Mouse (Mus musculus): ENCODE data around the gene 4930432K21Rik.
A peak's percentile ranks its signal among the peaks of the same experiment; 100 is the strongest.

Gene 4930432K21Rik

GRCm38 (mm10) chr8:84170096-84170495 is 22.3 kb downstream of the 4930432K21Rik start:
- TF ChIP-seq POU5F1 (IDR thresholded peaks at IDR 0.05; ENCODE audit: borderline replicate concordance, low read length) = no peak
- TF ChIP-seq CTCF (conservative IDR thresholded peaks at IDR 0.05; ENCODE audit: low read length) = no peak
- no peak for TF ChIP-seq NANOG (IDR thresholded peaks at IDR 0.05; ENCODE audit: borderline replicate concordance, low read length)
- Histone ChIP-seq H3K4me1 (replicated peaks; ENCODE audit: low read depth, low read length) (peaks cover 56% of the 10 kb centered on the region), H3K4me3 (replicated peaks; ENCODE audit: low read length) (no peak overlapping the region), H3K27me3 (ENCODE audit: insufficient read depth, low read length) (0 out of 2 replicates have a peak, but pooled peaks cover 7% of the 10 kb centered on the region), H3K9me3 (ENCODE audit: low read length) (no peaks in the 10 kb centered on the region), H3K36me3 (ENCODE audit: insufficient read depth, low read length) (peaks cover 93% of the 10 kb centered on the region)

- no peak for TF ChIP-seq POU5F1 (IDR thresholded peaks at IDR 0.05; ENCODE audit: borderline replicate concordance, low read length)
- no peak for TF ChIP-seq CTCF (conservative IDR thresholded peaks at IDR 0.05; ENCODE audit: low read length)
- TF ChIP-seq NANOG (IDR thresholded peaks at IDR 0.05; ENCODE audit: borderline replicate concordance, low read length) = no peak
- H3K27me3 ChIP-seq (ENCODE audit: insufficient read depth, low read length) = no peaks in the 10 kb centered on the region
- H3K4me1 ChIP-seq (replicated peaks; ENCODE audit: low read depth, low read length) = peaks cover 88% of the 10 kb centered on the region
- H3K9me3 ChIP-seq (ENCODE audit: low read length) = no peaks in the 10 kb centered on the region
- H3K36me3 ChIP-seq (ENCODE audit: insufficient read depth, low read length) = peaks cover 78% of the 10 kb centered on the region
- H3K4me3 ChIP-seq (replicated peaks; ENCODE audit: low read length) = no peak overlapping the region
Measured at GRCm38 (mm10) chr8:84173861-84174260, 26.0 kb downstream of the 4930432K21Rik start.

DNA sequence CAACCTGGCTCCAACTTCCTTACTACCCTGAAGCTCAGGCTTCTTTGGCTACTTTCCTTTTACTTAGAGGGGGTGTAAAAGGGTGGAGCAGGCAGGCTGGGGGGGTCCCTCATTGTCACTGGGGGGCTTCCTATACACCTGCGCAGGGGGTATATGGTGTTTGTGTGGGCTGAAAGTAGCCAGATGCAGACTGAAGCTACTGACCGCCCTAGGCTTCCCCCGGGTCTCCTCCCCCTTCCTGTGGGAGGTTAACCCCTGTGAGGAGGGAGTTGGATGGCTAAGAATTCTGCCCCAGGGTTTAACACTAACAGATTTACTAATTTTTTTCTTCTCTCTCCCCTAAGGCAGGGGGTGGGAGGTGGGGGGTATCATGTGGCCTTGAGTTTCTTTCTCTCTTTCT is 28.7 kb downstream of the 4930432K21Rik start:
- H3K4me3 ChIP-seq (replicated peaks; ENCODE audit: low read length) = peak overlapping the region; percentile 60
- H3K9me3 ChIP-seq (ENCODE audit: low read length) = no peaks in the 10 kb centered on the region
- peaks cover 62% of the 10 kb centered on the region for H3K36me3 ChIP-seq (ENCODE audit: insufficient read depth, low read length)
- no peak for TF ChIP-seq CTCF (conservative IDR thresholded peaks at IDR 0.05; ENCODE audit: low read length)
- no peak for TF ChIP-seq POU5F1 (IDR thresholded peaks at IDR 0.05; ENCODE audit: borderline replicate concordance, low read length)
- H3K4me1 ChIP-seq (replicated peaks; ENCODE audit: low read depth, low read length) = peaks cover 90% of the 10 kb centered on the region
- no peaks in the 10 kb centered on the region for H3K27me3 ChIP-seq (ENCODE audit: insufficient read depth, low read length)

- H3K9me3 ChIP-seq (ENCODE audit: low read length) = no peaks in the 10 kb centered on the region
- H3K4me3 ChIP-seq (replicated peaks; ENCODE audit: low read length) = 0 out of 2 replicates have a peak overlapping the region, but pooled peaks have one; percentile 13
- no peak for TF ChIP-seq CTCF (conservative IDR thresholded peaks at IDR 0.05; ENCODE audit: low read length)
- TF ChIP-seq POU5F1 (IDR thresholded peaks at IDR 0.05; ENCODE audit: borderline replicate concordance, low read length) = no peak
- no peak for TF ChIP-seq NANOG (IDR thresholded peaks at IDR 0.05; ENCODE audit: borderline replicate concordance, low read length)
- peaks cover 91% of the 10 kb centered on the region for H3K4me1 ChIP-seq (replicated peaks; ENCODE audit: low read depth, low read length)
- H3K27me3 ChIP-seq (ENCODE audit: insufficient read depth, low read length) = no peaks in the 10 kb centered on the region
- peaks cover 61% of the 10 kb centered on the region for H3K36me3 ChIP-seq (ENCODE audit: insufficient read depth, low read length)
Measured at GRCm38 (mm10) chr8:84177405-84177804, 29.6 kb downstream of the 4930432K21Rik start.

DNA sequence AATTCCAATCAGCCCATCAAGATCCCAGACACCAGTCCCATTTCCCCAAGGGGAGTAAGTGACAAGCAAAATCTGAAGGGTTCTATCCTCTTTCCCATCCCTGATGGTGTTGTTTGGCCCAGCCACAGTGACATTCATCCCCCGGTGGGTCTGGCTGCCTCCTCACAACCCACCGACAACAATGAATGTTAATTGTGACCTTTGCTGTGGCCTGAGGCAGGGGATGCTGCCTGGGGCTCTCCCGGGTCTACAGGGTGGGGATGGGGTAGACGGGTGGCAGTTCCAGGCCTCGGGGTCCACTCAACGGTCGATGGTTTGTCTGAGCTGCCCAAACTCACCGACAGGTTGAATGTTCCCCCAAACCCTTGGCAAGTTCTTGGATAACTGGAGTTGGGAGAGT is 30.8 kb downstream of the 4930432K21Rik start:
- Histone ChIP-seq H3K4me3 (replicated peaks; ENCODE audit: low read length) (peak overlapping the region; percentile 60), H3K27me3 (ENCODE audit: insufficient read depth, low read length) (no peaks in the 10 kb centered on the region), H3K9me3 (ENCODE audit: low read length) (no peaks in the 10 kb centered on the region), H3K4me1 (replicated peaks; ENCODE audit: low read depth, low read length) (peaks cover 89% of the 10 kb centered on the region), H3K36me3 (ENCODE audit: insufficient read depth, low read length) (peaks cover 55% of the 10 kb centered on the region)
- TF ChIP-seq POU5F1 (IDR thresholded peaks at IDR 0.05; ENCODE audit: borderline replicate concordance, low read length) (no peak), CTCF (conservative IDR thresholded peaks at IDR 0.05; ENCODE audit: low read length) (no peak), NANOG (IDR thresholded peaks at IDR 0.05; ENCODE audit: borderline replicate concordance, low read length) (no peak)

DNA sequence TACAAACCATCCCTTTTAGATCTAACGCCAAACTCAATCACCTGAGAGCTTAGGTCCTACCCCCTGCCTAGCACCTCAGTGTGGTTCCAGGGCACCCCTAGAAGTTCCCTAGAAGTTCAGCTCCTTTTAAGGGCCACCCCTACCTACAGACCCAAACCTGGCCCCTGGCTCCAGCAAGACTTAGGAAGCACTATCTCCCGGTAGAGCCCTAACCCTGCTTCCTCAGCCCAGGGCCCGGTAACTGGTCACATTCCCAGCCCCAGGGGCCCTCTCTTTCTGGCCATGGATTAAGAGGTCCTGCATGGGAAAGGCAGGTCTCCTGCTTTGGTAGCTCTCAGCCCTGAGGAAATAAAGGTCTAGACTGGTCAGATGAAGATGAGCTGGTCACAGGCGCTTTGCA is 32.1 kb downstream of the 4930432K21Rik start:
- no peaks in the 10 kb centered on the region for H3K9me3 ChIP-seq (ENCODE audit: low read length)
- H3K4me3 ChIP-seq (replicated peaks; ENCODE audit: low read length) = peak overlapping the region; percentile 74
- no peaks in the 10 kb centered on the region for H3K27me3 ChIP-seq (ENCODE audit: insufficient read depth, low read length)
- H3K4me1 ChIP-seq (replicated peaks; ENCODE audit: low read depth, low read length) = peaks cover 85% of the 10 kb centered on the region
- H3K36me3 ChIP-seq (ENCODE audit: insufficient read depth, low read length) = peaks cover 41% of the 10 kb centered on the region
- TF ChIP-seq CTCF (conservative IDR thresholded peaks at IDR 0.05; ENCODE audit: low read length) = no peak
- no peak for TF ChIP-seq POU5F1 (IDR thresholded peaks at IDR 0.05; ENCODE audit: borderline replicate concordance, low read length)
- TF ChIP-seq NANOG (IDR thresholded peaks at IDR 0.05; ENCODE audit: borderline replicate concordance, low read length) = no peak

DNA sequence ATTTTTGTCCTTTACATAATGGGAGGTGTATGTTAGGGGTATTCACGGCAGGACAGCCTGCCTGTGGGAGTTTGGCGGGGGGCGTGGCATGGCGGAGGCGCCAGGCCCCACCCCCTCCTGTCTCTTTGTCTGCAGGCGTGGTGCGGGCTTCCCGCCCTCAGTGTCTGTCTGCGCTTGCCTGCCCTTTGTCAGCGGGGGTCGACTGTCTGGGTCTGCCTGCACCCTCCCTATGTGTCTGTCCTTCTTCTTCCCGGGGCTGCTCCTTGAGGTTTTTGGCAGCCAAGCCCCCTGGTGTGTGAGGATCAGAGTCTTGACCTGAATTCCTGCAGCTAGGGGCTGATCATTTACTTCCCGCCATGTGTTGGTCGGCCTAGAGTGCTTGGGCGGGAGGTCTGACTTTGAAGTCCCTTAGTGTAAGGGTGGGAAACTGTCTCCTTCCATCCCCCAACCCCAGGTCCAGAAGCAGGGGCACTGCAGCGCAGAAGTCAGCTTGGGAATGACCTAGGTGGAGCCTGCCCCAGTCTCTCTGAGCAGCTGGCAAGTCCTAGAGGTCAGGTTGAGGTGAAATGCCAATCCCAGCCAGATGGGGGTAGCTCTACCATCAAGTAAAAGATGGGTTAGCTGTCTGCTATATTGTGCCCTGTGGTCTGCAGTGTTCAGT is 32.8 kb downstream of the 4930432K21Rik start:
- Histone ChIP-seq H3K4me3 (replicated peaks; ENCODE audit: low read length) (peak overlapping the region; percentile 74), H3K27me3 (ENCODE audit: insufficient read depth, low read length) (no peaks in the 10 kb centered on the region), H3K9me3 (ENCODE audit: low read length) (no peaks in the 10 kb centered on the region), H3K4me1 (replicated peaks; ENCODE audit: low read depth, low read length) (peaks cover 82% of the 10 kb centered on the region), H3K36me3 (ENCODE audit: insufficient read depth, low read length) (peaks cover 34% of the 10 kb centered on the region)
- TF ChIP-seq CTCF (conservative IDR thresholded peaks at IDR 0.05; ENCODE audit: low read length) = no peak
- TF ChIP-seq POU5F1 (IDR thresholded peaks at IDR 0.05; ENCODE audit: borderline replicate concordance, low read length) = no peak
- TF ChIP-seq NANOG (IDR thresholded peaks at IDR 0.05; ENCODE audit: borderline replicate concordance, low read length) = no peak

DNA sequence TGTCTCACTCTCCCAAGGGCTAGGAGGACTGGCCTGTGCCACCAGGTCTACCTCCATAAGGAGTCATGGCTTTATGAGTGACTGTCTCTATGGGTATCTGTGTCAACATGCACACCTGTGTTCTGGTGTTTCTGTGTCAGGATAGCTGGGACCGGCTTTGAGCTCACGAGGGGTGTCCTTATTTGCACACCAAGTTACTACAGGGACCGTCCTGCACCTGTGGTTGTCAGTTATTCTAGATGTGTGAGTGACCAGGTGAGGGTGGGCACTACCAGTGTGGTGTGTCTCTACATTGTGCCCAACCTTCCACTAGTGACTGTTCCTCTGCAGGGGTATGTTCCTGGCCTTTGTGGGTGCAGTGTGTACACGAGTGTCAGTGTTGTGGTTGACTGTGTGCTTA is 35.0 kb downstream of the 4930432K21Rik start:
- H3K4me3 ChIP-seq (replicated peaks; ENCODE audit: low read length) = peak overlapping the region; percentile 85
- TF ChIP-seq POU5F1 (IDR thresholded peaks at IDR 0.05; ENCODE audit: borderline replicate concordance, low read length) (no peak), NANOG (IDR thresholded peaks at IDR 0.05; ENCODE audit: borderline replicate concordance, low read length) (no peak), CTCF (conservative IDR thresholded peaks at IDR 0.05; ENCODE audit: low read length) (no peak)
- peaks cover 26% of the 10 kb centered on the region for H3K36me3 ChIP-seq (ENCODE audit: insufficient read depth, low read length)
- H3K9me3 ChIP-seq (ENCODE audit: low read length) = no peaks in the 10 kb centered on the region
- H3K27me3 ChIP-seq (ENCODE audit: insufficient read depth, low read length) = no peaks in the 10 kb centered on the region
- peaks cover 79% of the 10 kb centered on the region for H3K4me1 ChIP-seq (replicated peaks; ENCODE audit: low read depth, low read length)
